Mouse (Mus musculus) cerebellum, adult 11 months (tissue): ENCODE measurements around the gene Cdhr1.
"Not testable (repeated sequence)": the region's sequence is repeated elsewhere in the genome, so short reads cannot be mapped to it uniquely, and the experiment has no call there.

Experiments used
- DNase-seq: peaks from one replicate; pipeline ENCODE4 v3.0.0; 2022

Cdhr1 gene

DNA sequence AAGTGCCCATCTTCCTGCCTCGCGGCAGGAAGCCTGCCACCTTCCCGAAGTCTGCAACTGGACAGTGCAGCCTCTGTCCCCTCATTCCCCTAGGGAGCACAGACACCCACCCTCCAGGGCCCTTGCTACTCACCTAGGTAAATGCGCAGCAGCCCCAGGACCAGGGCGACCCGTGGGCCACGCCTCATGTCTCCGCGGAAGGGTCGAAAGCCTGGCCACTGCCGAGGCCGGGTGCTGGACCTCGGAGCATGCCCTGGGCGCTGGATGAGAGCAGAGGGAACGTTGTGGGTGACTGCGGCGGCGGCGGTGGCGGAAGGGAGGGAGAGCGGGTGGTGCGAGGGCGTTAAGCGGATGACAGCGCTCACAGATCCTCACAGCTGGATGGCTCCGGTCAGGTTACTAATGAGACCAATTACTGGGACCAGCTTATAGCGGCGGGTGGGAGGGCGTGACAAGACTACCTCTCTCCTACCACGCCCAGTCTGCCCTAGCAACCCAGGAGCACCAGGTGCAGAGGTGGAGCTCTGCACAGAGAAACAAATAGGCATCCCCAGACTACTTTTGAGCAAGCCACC, at the start of gene Cdhr1:
Gene Cdhr1, minus strand, starts transcription at position 392 of the 575 bp plus-strand sequence.
- no peak for DNase-seq

DNA sequence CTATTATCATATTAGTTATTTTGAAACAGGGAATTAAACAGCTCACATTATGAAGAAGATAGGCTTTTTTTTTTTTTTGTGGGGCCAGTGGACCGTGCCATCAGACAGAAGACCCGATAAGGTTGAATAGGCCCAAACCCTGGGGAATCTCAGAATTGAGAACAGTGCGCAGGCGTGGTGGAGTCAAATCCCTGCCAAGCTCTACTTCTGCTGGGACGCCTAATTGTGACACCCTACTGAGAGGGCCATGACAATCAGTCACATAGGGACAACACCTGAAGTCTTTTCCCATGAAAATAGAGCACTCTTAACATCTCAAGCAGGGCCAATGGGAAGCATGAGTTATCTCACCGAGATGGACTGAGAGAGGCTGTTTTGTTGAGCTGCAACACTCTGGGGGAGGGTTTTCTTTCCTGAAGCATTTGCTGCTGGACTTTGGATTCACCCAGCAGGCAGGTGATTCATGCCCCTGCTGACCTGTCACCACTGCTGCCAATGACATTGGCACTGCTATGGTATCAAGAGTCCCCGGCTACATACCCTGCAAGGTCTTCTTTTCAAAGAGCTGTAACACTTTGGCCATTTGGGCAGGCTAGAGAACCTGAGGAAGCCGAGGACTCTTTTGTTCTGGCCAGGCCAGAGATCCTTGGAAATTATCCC, 41.0 kb upstream of the Cdhr1 start:
- no peak for DNase-seq

- not testable (repeated sequence) for DNase-seq
These were observed 39.4 kb upstream of the Cdhr1 start for GRCm38 (mm10) chr14:37137596-37137995.

DNA sequence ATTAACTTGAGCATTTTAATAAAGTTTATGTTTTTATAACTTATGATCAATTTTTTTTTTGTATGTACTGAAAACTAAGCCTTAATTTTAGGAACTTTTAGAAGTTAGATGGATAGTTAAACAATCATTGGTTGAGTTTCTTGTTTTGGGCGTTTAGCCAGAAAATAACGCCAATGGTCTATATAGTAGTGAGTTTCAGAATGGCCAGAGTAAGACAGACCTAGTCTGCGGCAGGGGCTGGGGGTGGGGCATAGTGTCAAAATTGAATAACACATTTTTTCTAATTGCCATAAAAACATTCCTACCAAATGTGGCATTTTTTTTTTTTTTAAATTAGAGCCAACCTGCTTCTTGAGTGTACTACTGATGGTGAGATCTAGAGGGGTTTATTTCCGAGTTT, 38.0 kb upstream of the Cdhr1 start:
- no peak for DNase-seq

DNA sequence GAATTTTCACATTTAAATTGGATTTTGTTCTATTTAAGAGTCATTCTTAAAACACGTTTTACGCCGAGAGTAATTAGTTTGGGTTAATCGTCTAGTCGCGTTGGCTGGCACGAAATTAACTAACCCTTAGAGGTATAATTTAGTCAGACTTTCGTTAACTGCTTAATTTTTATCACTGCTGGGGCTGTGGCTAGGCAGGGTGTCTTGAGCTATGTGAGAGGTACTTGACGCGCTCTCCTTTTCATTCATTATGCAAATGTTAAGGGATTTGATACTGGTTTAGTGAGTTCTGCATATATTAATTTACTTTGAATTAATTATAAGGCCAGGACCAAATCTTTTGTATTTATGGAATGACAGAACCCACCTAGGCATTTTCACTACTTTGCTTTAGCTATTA, 37.5 kb upstream of the Cdhr1 start:
- no peak for DNase-seq

DNA sequence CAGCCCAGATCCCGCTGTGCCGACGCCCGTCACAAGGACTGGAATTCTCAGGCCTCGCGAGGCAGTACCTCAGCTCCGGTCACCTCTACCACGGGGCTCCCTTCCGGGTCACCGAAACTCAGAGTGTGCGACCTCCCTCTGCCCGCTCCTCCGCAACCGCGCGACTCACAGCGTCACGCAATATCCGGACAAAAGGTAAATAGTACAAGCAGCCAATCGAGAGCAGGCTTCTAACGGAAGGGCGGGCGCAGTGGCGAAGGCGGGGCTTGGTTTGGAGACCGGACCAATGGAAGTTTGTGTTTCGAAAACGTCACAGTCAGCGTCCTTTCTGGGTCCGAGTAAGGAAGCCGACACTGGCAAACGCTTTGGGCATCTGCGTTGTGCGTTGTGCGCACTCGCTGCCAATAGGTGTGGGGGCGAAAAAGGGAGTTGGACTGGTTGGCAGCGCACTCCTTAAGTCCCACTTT, 37.0 kb upstream of the Cdhr1 start, which contains the start of gene Ghitm:
Gene Ghitm, minus strand, starts transcription at position 146 of the 467 bp plus-strand sequence.
- DNase-seq, result peak; percentile 96

- no peak for DNase-seq
These were observed 36.4 kb upstream of the Cdhr1 start for GRCm38 (mm10) chr14:37134304-37135126.

GRCm38 (mm10) chr14:37127652-37128051, 29.5 kb upstream of the Cdhr1 start:
- DNase-seq, result peak; percentile 13

DNA sequence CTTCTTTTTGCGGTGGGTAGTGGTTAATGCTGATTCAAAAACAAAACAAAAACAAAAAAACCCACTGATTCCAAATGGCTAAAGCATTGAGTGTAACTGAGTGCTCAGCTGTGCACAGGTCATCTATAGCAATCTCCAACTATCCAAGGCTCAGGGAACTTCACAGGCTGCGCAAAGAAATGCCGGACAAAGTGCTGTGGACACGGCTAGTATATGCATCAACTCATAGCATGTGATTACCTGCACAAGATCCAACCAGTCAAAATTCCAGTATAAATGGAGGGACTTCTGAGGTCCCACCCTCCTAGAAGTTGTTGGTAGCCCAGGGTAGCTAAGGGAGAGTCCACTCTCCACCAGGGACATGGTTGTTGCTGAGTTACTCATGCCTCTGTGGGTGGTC, 21.1 kb upstream of the Cdhr1 start:
- DNase-seq, result no peak

GRCm38 (mm10) chr14:37113922-37114321, 15.8 kb upstream of the Cdhr1 start, which contains the start of gene 2610528A11Rik:
2610528A11Rik (minus strand) TSS chr14:37114022.
- no peak for DNase-seq

GRCm38 (mm10) chr14:37112931-37113330, 14.8 kb upstream of the Cdhr1 start:
- DNase-seq, result no peak

- DNase-seq, result no peak
These were observed 13.2 kb upstream of the Cdhr1 start for GRCm38 (mm10) chr14:37111371-37111770.

GRCm38 (mm10) chr14:37110456-37110855, 12.3 kb upstream of the Cdhr1 start:
- DNase-seq, result no peak

DNA sequence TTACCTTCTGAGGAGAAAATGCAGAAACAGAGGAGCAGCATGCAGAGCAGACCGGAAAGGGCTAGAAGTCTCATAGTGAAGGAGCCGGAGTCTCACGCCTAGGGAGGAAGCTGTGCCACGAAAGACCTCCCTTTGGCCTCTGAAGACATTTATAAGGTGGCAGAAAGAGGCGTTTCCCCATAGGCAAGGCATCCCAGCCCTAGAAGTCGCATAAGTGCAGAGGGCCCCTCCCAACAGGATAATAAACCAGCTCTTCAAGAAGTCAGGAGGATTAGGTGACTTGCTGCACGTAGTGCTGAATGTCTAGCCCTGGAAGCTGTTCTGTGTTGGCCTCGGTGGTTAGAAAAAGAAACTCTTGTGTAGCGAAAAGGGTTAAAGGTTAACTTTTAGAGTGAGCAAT, 11.8 kb upstream of the Cdhr1 start:
- no peak for DNase-seq

GRCm38 (mm10) chr14:37109460-37109859, 11.3 kb upstream of the Cdhr1 start:
- DNase-seq, result no peak

GRCm38 (mm10) chr14:37105846-37106245, 7.7 kb upstream of the Cdhr1 start:
- DNase-seq, result no peak

- DNase-seq, result no peak
These were observed 6.6 kb upstream of the Cdhr1 start for GRCm38 (mm10) chr14:37104747-37105146.

- no peak for DNase-seq
These were observed 4.3 kb upstream of the Cdhr1 start for GRCm38 (mm10) chr14:37102484-37102883.

DNA sequence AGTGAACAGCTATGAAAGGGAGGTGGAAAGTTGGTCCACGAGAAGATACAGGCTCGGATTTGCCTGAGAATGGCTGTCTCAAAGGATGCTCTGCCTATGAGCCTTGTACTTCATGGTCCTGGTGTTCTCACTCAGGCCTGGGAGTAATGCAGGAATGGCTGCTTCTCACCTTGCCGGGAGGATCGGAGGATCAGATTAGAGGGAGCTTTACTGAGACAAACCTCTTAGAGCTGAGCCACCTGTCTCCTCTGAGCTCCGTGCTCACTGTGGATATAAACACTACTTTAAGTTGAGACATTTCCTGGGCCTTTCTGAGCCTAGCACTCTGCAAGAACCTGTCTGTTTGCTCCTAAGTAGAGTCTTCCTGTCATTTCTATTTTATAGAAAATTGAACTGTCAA, 3.4 kb upstream of the Cdhr1 start:
- no peak for DNase-seq

- no peak for DNase-seq
These were observed 2.6 kb downstream of the Cdhr1 start for GRCm38 (mm10) chr14:37095556-37095955.

- no peak for DNase-seq
These were observed 3.7 kb downstream of the Cdhr1 start for GRCm38 (mm10) chr14:37094436-37094835.

- DNase-seq, result no peak
These were observed 14.4 kb downstream of the Cdhr1 start for GRCm38 (mm10) chr14:37083755-37084154.

DNA sequence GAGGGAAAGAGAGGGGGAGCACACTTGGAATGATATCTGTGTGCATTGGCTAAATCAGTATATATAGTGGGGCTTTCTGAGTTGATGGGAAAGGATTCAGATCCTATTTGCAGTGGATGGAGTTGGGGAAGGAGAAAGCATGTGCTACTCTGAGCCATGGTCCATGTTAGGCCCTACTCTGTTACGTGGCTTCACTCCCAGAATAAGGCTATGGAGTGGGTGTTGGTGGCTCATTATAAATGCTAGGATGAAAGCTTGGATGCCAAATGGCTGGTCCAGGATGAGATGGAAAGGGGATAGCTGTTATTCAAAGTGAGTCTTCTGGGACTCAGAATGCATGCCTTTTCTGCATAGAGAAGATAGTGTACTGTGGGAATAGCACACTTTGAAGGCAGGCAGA, 17.4 kb downstream of the Cdhr1 start:
- no peak for DNase-seq

GRCm38 (mm10) chr14:37068516-37068915, 29.6 kb downstream of the Cdhr1 start:
- no peak for DNase-seq
